Mouse (Mus musculus): ENCODE results near the gene Fbxo41.

GRCm38 (mm10) chr6:85502103-85502910 is 487 bp downstream of the Fbxo41 start:
- no peak for TF ChIP-seq CTCF (IDR thresholded peaks at IDR 0.05; ENCODE audit: low read depth)
- no peak for TF ChIP-seq EP300 (optimal IDR thresholded peaks at IDR 0.05)

Data from stomach, postnatal 0 days (tissue).